Mouse (Mus musculus) gastrocnemius, adult 18-20 months (tissue): ENCODE measurements around the gene Nkx2-5. TPM values are rescaled to one million over a fixed set of nuclear protein-coding genes. Genes with fewer than 3 reads are reported as not detected.

ENCODE experiments used
- DNase-seq: peaks from one replicate; pipeline ENCODE4 v3.0.0; 2021; ENCODE audit warnings: low spot score
- total RNA-seq, 2 experiments: library from RNA; stranded (reverse); gene quantifications; 2 replicates each; pipeline ENCODE4 v1.2.3; 2021

The Nkx2-5 gene
- total RNA-seq, 2 experiments from 2014 or later: not detected

DNA sequence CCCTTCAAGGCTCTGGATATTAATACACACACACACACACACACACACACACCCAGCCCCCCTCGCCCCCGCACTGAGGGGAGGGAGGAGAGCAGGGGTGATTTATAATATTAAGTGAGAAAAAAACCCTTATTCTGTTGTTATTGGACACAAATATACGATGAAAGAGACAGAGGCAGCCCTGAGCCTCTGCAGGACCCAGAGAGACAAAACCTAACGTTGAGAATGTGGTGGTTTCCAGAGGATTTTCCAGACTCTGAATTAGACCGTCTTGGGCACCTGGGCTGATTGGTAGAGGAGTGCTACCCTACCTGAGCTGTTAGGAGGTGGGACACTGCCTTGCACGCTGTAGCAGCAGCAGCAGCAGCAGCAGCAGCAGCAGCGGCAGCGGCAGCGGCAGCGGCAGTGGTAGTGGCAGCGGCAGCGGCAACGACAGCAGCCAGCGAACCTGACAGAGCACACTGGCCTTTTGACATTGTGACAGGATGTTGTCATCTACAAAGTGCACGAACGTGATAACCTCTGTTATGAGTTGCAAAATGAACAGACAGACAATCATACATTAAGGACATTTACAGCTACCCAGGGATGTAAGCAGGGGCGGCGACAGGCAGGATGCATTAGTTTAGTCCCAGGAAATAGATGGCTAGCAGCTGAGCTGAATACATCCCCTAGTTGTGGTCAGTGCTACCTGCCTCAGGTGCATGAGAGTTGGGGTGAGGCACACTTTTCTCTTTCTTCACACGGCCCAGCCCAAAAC, 7.8 kb downstream of the Nkx2-5 start:
- DNase-seq: no peak

DNA sequence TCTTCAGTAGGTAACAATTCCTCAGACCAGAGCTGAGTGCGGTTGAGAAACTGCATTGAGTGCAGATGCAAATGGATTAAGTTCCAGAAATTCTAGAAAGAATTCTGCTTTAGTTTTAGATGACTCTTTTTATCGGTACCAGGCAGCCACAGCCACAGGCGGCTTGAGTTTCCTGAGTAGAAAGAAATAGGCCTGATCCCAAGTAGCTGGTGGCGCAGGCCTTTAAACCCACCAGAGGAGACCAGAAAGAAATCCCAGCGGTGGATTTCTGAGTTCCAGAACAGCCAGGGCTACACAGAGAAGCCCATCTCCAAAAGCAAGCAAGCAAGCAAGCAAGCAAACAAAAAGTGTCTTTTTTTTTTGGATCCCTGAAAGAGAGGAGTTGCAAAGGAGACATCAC, 8.4 kb downstream of the Nkx2-5 start:
- DNase-seq: no peak

DNA sequence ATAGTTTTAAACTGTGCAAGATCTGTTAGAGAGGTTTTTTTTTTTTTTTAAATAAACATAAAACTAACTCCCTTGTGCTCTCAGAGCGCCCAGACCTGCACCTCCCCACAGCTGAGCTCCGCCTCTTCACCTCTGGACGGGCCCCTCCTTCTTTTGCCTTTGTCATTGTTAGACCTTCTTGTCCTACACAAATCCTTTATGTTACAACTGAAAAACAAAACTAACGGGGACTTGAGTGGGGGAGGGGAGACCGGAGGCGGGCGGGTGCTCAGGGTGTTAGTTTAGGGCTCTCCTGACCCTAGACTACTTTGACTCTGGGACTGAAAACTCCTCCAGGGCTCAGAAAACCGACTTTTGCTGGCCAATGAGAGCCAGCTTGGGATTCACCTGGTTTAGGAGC, 8.9 kb downstream of the Nkx2-5 start:
- DNase-seq: no peak

DNA sequence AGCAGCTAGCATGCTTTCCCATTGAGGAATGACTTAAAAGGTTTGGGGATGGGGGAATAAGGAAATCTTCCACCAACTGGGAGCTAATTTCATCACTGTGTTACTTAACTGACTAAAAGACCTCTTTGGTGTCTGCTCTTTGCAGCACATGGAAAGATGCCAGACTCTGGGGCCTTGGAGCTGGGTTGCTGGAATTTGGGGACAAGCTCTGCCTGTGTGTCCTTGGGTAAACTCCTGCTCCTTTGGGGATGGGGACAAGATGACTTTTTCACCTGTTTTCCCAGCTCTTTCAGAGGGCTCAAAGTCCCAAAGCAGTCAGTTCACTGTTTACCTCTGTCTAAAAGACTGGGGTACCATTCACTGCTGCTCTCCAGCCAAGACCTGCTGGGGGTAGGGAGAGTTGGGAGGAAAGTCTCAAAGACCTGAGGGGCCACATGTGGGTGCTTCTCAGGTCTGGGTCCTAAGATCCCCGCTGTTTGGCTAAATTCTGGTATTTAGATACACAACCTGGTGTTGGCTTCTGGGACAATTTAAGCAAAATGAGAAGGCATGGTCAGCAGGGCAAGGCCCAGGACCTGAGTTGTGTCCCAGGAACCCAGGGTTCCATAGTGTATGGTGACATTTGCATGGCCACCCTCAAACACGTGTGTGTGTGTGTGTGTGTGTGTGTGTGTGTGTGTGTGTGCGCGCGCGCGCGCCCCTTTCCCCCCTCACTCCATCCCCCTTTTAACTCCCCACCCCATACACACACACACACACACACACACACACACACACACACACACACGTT, 9.6 kb downstream of the Nkx2-5 start:
- no peak for DNase-seq

DNA sequence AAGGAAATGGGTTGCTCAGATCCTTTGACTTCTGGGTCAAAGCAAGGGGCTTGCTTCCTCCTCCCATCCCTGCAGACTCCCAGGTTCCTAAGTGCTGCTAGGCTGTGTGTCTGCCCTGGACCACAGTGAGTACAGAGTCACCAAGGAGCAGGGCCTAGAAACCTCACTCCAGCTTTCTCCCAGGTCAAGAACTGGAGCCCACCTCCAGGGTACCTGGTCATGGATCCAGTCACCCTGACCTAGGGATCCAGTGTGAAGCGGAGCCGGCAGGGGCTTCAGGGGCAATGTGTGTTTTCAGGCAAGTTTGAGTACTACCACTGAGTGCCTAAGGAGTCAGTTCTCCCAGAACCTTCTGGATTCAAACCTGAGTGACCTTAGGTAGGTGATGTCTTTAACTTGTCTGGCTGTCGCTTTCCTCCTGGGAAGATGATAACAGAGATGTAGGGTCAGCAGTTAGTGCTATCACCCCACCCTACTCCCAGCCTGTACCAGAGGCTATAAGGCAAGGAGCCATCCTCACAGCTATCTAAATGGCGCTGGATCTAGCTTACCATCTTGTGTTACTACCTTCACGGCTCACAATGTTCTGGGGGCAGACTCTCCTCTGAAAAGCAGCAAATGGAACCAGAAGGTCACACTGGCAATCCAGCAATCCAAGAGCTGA, 10.4 kb downstream of the Nkx2-5 start:
- DNase-seq: no peak

DNA sequence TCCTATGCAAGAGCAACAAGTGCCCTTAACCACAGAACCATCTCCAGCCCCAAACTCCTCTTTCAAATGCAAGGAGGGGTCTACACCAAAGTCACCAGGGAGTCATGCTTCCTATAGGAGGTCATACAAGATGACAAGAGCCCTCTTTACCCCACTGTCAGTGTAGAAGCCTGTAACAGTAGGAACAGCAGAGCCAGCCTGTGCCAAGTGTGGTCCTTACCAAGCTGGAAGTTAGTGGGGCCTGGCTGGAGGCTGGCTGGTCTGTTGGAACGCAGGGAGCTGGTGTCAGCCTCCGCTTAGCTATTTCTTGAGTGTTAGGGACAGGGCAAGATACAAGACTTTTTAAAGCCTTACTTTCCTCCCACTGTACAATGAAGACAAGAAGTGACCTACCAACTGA, 11.0 kb downstream of the Nkx2-5 start:
- no peak for DNase-seq

DNA sequence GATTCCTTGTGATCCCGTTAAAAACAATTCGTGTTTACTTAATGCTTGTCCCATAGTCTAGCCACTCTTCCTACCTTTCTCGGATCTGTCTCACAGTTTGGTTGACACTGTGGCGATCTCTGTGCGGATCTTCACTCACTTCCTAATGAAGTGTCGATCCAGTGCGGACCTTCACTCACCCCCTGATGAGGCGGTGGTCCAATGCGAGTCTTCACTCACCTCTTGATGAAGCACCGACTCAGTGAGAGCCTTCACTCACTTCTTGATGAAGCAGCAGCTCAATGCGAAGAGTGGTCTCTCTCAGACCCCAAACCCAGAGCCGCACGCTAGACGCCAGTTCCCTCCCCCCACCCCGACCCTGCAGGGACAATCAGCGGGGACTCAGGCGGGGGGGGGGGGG, 18.7 kb downstream of the Nkx2-5 start:
- DNase-seq: no peak

DNA sequence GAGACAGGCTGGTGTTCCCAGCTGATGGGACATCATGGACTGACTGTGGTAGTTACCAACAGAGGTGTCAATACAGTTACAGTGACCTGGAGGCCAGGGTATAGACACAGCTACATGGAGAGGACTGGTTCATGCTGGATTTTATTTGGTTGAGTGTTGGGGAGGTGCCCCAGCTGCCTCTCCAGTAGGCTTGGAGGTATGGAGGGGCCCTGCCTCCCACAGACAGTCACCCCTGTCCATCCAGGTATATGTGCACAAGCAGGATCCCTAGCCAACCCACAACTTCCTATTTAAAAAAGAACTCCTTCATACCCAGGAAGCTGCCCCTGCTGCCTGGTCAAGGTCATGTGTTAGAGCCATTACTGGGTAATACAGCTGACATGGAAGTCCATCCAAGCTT, 27.0 kb downstream of the Nkx2-5 start:
- DNase-seq: no peak

DNA sequence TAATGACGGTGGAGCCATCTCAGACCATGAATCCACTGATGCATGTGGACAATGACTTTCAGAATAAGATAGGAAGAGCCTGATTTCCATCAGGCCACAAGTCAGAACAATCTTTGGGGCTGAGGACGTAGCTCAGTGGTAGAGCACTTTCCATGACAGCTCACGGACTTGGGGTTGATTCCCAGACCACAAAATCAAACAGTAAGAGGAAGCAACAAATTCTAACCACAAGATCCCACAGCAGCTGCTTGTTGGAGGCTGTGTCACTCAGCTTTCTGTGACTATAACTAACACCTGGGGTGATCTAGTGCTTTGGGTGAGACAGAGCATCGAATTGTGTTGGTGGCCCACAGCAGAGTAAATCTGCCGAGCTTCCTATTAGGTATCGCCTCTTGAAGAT, 28.0 kb downstream of the Nkx2-5 start:
- DNase-seq: no peak

DNA sequence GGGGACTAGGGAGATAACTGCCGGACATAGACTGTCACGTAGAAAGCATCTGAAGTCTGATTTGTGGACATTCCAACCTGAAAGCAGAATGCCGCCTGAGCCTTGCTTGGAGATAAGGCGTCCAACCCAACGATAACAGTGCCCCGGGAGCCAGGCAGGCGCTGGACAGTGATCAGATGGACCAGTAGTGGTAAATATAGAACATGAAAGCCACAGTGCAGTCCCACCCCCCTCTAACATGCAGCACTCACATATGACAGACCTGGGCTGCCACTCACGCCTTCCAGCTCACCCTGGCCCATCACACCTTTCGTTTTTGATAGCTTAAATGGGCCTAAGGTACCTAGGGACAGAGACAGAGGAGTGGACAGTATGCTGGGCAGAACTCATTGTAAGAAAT, 31.3 kb downstream of the Nkx2-5 start:
- no peak for DNase-seq

DNA sequence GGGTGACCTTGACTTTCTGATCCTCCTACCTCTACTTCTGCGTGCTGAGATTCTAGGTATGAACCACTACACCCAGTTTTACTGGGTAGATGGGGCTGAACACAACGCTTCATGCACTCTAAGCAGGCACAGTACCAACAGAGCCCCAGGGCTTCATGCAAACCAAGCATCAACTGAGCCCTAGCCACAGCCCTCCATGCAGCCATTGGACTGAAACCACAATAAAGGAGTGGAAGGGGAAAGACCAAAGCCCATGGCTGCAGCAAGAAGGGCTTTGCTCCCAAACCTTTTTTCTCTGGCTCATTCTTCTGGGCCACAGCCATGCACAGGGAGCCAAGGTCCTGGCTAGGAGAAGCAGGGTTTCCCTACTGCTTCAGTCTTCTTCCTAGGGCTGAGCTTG, 32.2 kb downstream of the Nkx2-5 start:
- DNase-seq: no peak

DNA sequence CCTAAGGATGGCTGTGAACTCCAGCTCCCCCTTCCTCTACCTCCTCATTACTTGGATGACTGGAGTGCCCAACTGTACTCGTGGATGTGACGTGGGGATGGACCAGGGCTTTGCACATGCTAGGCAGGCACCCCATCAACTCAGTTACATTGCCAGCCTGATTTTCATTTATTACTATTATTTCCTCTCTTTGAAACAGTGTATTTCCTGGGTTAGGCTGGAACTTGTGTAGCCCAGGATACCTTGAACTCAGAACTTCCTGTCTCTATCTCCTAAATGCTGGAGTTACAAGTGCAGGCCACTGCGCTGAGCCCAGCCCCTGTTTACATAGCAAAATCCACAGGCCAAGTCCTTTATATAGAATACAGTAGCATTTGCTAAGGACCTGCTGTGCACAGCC, 41.9 kb downstream of the Nkx2-5 start:
- no peak for DNase-seq

DNA sequence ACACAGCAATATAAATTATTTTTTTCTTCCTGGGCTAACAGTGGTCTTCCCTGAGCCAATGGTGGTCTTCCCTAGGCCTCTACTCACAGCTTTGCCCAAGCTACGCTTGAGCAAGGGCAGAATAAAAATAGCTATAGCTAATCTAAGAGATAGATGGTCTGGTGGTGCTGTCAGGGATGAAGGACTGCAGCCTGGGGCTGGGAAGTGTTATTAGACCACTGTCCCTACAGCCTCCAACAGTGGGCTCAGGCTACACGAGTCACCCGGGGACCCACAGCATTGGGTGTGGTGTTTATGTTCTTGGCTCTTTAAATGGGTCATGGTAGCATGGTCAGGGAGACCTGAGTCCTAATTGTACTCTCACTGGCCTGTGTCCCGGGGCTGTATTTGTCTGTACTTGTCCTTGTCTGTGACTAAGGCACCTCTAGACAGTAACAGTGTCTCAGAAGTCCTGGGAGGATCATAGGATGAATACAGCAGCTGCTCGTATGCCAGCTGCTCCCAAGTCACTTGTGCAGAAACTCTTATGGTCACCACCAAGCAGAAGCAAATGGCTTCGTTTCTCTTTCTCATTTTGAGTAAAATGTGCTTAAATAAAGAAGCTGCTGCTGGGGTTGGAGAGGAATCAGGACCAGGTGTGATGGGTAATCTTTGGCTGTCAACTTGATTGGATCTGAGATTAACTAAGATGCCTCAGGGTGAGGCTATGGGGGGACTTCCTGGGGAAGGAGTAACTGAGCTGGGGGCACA, 47.3 kb downstream of the Nkx2-5 start:
- DNase-seq: no peak

DNA sequence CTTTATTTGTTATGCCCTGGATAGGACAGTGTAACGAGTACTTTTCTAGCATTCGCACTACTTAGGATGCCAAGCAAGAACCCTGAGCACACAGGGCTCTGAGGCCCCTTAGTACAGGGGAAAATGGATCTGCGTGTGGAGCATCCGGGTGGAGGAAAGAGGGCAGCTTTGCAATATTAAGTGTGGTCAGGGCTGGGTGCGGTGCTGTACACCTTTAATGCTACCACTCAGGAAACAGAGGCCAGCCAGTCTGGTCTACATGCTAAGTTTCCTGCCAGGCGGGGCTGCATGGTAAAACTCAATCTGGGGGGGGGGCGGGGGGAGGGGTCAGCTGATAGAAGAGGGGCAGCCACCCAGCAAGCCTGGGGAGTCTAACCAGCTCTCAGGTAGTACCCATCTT, 49.4 kb downstream of the Nkx2-5 start:
- no peak for DNase-seq

DNA sequence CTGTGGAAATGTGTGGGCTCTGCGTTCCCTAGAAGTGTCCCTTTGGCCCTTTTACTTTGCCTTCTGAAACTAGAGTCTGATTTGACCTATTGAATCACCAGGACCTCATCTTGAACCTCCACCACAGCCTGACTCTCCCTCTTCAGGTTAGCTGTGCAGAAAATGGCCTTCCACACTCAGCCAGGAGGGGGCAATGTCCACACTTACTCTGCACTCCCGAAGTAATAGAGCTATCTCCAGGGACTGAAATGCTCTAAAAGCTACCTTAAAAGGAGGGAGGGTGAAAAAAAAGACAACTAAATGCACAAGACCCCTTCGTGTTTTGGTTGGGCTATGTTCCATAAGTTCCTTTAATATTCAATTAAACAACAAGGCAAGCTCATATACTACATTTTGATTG, 50.1 kb downstream of the Nkx2-5 start:
- DNase-seq: peak; percentile 55

DNA sequence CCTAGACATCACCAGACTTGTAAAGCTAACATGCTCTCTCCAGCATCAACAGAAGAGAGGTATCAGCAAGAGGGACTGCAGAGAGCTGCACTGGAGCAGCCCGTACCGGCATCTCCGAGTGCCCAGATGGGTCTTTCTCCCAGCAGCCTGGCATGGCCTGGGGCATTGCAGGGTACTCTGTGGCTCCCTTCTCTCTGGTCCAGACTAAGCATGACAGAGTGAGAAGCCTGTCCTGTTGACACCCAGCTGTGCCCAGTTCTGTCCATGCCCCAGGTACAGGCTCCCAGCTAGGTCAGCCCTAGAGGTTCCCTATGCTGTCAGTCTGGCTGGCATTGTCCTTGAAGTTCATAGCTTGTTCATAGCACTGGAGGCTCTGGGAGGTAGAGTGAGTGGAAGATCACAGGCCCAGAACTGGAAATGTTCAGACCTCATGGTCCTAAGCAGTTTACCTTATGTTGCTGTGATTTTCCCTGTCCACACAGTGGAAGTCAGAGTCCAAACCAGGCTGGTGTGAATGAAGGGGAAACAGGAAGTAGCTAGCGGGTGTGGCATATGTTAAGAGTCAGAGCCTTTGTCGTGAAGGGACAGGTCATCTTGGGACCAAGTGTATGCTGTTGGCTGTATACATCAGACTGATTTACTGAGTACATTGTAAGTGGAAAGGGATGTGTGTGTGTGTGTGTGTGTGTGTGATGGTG, 51.6 kb downstream of the Nkx2-5 start:
- no peak for DNase-seq

DNA sequence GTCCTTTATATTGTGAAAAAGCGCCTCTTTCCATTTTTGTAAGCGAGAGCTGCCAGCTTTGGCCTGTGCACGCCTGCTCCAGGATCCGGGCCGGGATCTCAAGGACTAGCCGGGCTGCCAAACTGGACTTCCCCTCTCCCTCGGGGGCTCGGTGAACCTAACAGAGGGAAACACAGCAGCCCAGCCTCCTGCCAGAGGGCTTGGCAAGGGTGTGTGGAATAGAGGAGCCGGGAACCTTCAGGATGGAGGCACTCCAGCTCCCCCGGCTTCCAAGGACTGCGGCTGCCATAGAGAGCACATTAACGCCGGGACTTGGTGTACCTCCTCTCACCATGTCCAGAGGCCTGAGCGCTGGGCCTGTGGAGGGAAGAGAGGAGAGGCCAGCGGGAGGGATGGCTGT, 52.7 kb downstream of the Nkx2-5 start:
- DNase-seq: peak; percentile 72

DNA sequence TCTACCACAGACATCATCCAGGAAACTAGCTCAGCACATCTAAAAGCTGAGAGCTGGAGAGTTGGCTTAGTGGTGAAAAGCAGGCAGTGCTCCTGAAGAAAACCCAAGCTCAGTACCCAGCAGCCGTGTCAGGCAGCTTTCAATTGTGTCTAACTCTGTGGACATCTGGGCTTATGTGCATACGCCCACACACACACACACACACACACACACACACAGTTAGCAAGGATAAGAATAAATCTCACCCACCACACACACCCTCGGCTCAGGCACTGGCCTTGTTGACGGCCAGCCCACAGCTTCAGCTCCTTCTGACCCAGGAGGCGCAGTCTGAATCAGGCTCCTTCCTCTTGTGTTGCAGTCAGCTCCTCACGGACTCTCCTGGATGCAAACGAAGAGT, 53.2 kb downstream of the Nkx2-5 start:
- DNase-seq: no peak

DNA sequence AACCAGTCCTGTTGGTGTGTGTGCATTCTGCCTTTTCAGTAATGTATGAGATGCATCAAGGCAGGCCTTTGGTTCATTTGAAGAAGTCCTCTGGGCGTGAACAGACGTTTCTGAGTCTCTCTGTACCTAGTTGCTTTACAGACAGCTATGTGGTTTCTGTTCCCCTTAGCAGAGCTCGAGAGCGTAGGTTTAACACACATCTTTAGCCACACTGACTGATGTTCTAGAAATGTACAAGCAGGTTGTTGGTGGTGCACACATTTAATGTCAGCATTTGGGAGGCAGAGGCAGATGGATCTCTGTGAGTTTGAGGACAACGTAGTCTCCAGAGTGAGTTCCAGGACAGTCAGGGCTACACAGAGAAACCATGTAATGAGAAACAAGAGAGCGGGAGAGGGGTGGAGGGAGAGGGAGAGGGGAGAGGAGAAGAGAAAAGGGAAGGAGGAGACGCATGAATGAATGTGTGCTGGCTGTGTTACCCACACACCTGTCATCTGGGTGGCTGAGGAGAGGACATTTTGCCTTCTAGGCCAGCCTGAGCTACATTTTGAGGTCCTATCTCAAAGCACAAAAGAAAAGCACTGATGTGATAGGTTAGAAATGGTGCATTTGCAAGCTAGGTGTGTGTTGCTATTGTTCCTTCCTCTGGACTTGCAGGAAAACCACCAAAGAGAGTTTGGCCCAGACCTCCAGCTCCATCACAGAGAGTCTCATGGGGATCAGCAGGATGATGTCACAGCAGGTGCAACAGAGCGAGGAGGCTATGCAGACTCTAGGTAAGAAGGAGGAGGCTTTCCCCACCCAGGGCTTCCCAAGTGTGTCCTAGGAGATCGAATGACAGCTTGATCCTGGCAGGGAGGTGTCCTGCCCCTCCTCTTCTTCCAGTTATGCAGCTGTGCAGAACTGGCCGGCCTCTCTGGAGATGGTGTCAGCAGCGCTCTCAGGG, 54.3 kb downstream of the Nkx2-5 start:
- DNase-seq: peak; percentile 12
